Mouse (Mus musculus): ENCODE measurements at regions not wholly inside any gene's neighbourhood (a gene's known extent, or its start where the extent isn't known, plus 50 kb on each side); places are given as distances from the start of the nearest gene placed in this dataset.

DNA sequence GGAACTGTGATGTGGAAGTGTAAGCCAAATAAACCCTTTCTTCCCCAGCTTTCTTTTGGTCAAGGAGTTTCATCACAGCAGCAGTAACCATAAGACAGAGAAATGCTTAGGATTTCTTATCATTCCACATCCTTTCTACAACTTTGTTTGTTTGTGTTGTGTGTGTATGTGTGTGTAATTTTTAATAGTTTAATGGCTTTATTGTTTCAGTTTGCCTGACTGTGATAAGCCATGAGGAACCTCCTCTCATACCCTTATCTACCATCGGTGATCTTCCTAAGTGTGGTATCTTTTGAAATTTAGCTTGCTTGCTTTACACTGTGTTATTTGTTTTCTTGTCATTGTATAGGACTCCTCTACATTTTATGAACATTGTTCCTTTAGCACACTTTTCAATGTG is 970.6 kb upstream of the Lrrc6 start:
- no peak for ATAC-seq (ENCODE audit: poor library complexity, severe bottlenecking)

DNA sequence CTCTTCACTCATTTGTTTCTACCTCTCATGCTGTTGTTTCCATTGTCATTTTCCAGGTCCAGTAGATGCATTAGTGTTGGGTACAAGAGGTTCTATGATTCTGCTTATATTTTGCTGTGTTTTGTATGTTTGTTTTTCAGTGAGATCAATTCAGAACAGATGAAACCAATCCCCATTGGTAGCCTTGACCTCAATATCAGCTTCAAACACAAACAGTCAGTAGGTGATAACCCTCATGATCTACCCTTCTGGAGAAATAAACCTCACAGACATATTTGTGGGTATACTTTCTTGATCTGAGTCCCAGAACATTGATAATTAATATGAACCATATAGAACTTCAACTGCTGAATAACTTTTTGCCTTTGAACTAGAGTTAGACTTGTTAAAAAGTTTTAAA is 969.3 kb upstream of the Lrrc6 start:
- no peak for ATAC-seq (ENCODE audit: poor library complexity, severe bottlenecking)

DNA sequence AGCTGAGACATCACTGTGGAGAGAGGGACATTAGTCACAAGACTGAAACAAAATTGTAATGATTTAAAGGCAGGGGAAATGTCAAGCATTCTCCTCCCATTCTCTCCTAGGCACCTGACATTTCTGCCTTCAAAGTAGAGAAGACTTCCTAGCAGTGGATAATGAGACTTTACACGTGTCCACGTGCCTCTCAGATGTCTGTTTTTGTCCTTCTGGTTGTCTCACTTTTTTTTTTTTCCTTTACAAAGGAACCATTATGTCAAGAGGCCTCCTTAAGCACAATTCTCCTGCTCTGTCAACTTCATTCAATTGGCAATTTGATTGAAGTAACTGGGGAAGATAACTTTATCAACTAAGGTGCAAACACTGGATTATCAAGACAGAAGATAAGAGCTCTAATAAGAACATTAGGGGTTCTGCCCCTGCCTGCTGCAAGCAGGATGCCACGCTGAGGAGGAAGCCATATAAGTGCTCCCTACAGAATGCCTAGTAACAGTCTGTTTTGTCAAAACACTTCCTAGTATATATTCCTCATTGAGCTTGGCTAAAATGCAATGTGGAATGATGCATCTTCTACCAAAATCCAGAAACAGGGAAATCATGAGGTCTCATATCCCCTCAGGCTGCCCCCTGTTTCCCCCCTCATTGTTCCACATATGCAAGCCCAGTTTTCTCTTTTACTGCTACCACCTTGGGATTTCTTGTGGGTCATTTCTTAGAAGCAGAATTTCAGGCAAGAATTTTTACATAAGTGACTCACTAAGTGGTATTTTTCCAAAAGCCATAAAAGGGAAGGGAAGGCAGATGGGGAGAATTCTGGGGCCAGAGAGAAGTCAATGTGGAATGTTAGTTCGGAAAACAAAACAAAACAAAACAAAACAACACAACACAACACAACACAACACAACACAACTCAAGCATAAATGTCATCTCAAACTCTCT is 967.0 kb upstream of the Lrrc6 start:
- ATAC-seq (ENCODE audit: poor library complexity, severe bottlenecking), result no peak

DNA sequence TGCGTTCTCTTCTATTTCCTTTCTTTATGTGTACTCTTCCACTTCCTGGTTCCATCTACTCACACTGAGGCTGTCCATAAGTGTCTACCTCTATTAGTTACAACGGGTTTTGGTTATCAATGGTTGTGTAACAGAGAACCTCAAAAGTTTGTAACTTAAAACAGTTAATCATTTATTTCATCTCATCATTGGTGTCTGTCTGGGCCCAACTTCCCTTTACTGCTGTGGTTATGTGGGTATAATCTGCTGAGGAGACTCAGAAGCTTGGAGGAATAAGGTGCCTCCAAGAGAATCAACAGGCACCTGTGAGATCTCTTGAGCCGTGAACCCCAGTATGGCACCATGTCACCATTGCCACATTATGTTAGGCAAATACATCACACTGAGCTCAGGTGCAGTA is 962.2 kb upstream of the Lrrc6 start:
- ATAC-seq (ENCODE audit: poor library complexity, severe bottlenecking), result peak; percentile 68

DNA sequence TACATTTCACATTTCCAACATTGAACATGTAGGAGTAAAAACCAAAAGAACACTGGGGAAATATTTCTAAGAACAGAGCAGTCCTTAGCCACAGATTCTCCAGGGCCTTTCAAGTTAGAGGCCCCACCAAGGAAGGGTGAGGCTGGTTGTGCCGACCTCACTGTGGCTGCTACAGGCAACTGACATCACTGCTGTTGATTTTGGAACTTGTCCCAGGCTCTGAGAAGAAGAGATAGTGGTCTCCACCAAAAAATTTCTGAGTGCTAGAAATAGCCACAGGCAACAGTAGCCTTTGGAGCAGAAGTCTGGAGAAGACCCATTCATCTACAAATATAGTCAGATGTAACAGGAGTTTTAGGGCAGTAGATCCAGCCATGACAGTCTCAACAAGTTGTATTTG is 959.7 kb upstream of the Lrrc6 start:
- no peak for ATAC-seq (ENCODE audit: poor library complexity, severe bottlenecking)

DNA sequence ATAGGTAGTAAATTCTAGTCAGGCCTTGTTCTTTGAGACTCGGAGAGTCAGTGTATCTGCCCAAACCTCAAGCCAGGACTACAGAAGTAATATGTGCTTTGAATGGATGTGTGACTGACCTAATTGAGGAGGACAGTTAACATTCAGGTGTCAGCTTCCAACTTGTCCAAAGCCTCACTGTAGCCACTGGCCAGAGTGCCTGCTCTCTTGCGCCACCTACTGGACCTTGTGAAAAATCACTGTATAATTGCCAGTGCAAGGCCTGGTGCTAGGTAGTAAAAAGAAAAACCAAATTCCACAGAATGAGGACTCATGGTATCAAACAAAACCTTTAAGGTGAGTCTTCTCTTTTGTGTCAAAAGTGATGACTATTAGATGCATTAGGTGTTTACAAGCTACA is 933.6 kb upstream of the Lrrc6 start:
- ATAC-seq (ENCODE audit: poor library complexity, severe bottlenecking), result peak; percentile 93

DNA sequence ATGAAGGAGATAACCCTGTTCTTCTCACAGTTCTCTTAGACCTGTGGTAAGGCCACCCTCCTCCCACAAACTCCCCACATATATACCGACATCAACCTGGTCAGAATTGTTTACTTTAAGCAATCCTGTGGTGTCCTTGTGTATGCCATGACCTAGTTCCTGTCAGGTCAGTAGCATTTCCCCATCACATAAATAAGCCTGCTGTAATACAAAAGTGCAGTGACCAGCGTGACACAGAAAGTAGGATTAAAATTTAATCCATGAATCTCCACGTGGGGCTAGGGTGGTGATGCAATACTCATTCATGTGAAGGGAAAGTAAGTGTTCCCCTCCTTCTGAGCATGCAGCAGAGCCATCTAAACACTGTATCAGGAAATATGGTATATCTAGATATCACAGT is 923.2 kb upstream of the Lrrc6 start:
- ATAC-seq (ENCODE audit: poor library complexity, severe bottlenecking), result peak; percentile 89

DNA sequence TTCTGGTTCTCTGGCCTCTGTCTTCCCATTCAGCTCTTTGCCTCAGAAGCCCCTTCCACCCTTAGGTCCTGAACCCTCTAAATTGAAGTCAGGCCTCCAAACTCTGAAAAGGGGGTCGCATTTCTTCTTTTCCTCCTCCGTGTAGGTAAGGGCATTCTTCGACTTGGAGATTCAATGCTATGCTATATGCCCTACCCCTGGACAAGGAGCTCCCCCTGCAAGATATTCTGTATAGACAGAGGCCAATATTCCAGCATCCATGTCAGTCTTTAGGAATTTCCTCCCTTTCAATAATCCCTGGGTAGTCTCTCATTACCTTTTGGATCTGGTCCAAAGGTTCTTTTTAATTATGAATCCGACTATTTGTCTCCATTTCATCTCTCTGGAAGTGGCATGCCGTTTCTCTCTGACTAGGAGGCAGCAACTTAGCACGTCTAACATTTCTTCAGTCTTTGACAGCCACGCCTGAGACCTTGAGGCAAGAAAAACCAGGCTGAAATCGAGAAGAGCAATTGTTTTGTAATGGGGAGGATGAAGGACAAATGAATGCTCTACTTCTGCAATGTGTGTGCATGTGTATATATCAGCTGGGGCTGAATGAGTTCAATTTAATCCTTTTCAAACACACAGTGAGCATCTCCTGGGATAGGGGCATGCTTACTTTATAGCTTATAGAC is 921.7 kb upstream of the Lrrc6 start:
- ATAC-seq (ENCODE audit: poor library complexity, severe bottlenecking), result no peak

DNA sequence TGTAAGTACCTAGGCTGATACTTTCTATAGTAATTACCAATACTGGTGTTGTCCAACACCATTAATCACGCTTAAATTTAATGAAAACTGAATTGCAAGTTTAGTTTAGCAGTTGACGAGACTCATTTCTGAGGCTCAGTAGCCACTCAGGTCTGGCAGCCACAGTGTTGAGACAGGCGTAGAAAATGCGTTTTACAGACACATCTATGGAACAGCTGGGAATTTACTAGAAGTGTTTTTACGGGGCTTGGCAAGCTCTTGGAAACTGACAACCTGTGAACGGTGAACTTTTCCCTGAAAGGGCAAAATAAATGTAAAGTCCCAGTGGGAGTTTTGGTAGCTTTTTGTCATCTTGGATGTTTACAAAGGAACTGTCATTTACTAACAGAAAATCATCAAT is 920.1 kb upstream of the Lrrc6 start:
- ATAC-seq (ENCODE audit: poor library complexity, severe bottlenecking), result no peak

DNA sequence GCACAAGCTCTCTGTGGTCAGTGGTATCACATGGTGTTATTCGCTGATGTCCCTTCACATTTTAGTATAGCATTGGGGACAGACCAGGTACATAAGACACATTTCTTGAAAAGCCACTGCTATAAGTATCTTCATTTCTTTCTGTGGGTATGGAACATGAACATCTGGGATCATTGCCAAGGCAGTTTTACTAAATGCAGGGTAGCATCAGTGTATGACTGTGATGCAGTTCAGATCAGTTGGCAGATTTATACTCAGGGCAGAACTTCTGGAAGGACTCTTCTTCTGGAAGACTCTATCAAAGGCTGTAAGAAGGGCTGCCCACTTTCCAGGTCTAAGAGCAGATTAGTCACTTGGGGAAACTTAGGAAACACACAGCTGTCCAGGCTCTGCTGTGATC is 919.0 kb upstream of the Lrrc6 start:
- no peak for ATAC-seq (ENCODE audit: poor library complexity, severe bottlenecking)

DNA sequence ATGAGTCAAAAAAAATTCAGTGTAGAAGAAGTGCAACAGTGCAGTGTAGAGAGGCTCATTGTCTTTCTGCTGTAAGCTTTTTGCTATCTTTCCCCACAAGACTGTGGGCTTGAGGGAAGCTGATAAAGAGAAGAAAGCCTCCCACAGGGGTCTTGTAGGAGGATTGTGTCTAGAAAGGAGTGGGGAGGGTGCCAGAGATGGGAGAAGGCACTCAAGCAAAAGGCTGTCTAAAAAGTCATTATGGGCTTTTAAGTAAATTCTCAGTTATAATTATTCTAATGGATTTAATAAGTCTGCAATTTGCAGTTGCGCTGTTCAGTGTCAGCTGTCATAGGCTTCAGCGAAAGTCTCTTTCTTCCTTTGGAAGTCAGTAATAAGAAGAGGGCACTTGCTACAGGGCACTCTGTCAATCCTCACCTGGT is 917.0 kb upstream of the Lrrc6 start:
- no peak for ATAC-seq (ENCODE audit: poor library complexity, severe bottlenecking)

DNA sequence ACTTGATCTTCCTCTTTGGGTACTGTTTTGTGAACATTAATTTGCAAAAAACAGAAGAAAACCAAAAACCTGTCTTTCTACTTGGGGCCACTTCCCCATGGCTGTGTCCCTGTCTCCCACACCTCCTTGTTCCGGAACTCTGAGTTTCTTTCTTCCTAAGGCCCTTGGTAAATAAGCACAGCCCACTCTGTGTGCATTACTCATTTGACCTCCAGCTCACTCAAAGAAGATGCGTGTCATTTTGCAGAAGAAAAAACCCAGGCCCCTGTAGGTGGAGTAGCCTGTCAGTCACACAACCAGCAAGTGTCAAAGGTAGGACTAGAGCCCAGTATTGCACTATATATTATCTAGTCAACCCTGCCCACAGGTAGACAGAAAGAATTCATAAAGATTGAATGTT is 915.1 kb upstream of the Lrrc6 start:
- peak; percentile 64 for ATAC-seq (ENCODE audit: poor library complexity, severe bottlenecking)

DNA sequence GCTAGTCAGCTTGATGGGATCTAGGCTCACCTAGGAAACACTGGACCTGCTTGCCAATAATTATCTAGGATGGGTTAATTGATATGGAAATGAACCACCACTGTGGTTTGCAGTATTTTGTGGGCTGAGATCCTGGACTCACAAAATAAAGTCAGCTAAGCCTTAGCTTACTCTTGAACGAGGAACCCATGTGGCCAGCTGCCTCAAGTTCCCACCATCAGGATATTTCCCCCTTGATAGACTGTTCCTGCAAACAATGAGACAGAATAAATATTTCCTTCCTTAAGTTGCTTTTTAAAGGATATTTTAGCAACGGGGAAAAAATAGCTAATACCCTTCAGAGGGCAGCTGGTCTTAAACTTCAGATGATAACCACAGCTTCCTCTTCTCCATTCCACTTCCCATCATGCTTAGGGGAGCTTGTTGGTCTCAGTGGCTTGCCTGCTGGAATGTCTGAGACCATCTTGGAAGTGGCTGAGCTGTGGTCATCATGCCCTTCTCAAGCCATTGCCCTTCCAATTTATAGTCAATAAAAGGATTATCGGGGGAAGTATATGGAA is 913.7 kb upstream of the Lrrc6 start:
- peak; percentile 60 for ATAC-seq (ENCODE audit: poor library complexity, severe bottlenecking)

DNA sequence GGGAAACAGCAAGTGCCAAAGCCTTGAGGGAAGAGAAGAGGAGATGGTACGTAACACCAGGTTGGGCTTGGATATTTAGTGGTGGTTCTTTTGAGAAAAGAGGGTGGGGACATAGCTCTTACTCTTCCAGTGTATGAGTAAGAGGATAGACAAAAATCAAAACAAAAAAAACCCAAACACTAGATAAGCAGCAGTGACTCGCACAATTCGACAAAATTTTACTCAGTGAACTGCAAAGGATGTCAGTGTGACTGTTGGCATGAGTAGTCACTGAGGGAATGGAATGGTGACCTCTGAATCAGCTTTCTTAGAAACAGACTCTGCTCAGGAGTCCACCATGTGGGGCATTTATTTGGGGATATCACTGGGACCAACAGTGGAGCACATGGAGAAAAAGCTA is 912.9 kb upstream of the Lrrc6 start:
- no peak for ATAC-seq (ENCODE audit: poor library complexity, severe bottlenecking)

DNA sequence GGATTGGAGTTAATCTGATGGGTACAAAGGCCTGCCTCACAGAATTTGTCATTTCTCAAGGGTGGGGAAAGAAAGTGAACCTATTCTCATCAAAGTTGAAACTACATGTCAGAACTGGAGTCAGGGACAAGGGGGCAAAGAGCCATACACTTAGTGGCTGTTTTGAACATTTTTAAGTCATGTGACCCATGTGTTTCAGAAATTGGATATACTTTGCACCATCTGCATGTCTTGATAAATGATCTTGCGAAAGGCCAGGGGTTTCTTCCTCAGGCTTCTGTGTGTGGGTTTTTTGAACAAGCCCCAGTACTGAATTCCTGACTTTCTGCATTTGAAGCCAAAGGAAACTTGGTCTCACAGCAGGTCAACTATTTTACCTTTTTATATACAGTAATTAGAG is 911.7 kb upstream of the Lrrc6 start:
- no peak for ATAC-seq (ENCODE audit: poor library complexity, severe bottlenecking)

DNA sequence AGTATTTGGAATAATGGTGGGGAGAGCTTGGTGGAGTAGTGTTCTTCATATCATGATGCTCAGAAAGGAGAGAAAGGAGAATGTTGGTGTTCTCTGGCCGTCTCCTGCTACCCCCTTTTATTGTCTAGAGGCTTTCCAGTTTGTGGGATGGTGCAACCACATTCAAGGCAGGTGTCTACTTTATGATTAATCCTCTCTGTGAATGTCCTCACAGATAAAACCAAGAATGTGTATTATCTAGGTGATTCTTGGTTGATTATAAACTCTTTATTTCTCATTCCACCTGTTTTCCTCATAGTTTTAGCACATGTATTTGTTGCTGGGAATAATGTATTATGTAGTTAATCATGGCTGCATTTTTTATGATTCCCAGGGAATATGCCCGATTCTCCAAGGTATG is 910.9 kb upstream of the Lrrc6 start:
- ATAC-seq (ENCODE audit: poor library complexity, severe bottlenecking), result no peak

DNA sequence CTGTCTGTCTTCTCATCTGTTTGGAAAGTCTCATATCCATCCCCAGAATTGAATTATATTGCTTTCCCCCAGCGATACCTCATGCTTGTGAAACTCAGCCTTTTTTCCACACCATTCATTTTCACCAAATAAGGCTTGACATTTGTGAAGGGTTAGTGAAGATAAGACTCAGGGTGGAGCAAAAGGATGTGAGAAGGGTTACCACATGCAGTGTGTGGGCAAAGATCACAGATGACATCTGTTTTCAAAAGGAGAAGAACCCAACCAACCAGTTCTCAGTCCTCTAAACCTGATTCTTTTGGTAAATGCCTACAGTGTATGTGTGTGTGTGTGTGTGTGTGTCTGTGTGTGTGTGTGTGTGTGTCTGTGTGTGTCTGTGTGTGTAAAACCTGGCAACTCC is 909.3 kb upstream of the Lrrc6 start:
- ATAC-seq (ENCODE audit: poor library complexity, severe bottlenecking), result peak; percentile 83

DNA sequence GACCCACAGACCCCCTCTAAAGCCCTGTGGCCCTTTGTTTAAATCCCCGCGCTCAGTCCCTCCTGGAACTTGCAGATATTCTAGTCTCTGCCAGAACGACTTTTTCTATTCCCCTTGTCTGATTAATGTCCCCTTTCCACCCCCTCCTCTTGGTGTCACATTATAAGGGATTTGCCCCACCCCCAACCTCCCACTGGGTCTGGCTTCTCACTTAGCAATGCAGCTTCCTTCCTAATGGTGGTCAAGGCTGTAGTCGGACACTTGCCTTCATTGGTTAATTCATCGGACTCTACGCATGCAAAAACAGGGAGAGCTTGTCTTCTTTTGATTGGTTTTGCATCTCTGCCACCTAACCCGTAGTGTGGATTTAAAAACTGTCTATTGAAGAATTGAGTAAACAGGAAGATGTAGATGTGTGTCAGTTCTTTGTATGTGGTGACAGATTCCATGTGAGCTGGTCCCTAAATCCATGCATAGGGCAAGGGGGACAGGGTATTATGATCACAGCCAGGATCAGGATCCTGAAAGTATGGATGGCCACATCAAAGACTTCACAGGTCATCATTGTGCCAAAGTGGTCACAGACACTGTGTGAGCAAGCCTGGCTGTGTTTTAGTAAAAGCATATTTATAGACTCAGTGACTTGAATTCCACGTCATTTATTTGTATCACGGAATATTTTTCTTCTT is 908.3 kb upstream of the Lrrc6 start:
- ATAC-seq (ENCODE audit: poor library complexity, severe bottlenecking), result no peak

DNA sequence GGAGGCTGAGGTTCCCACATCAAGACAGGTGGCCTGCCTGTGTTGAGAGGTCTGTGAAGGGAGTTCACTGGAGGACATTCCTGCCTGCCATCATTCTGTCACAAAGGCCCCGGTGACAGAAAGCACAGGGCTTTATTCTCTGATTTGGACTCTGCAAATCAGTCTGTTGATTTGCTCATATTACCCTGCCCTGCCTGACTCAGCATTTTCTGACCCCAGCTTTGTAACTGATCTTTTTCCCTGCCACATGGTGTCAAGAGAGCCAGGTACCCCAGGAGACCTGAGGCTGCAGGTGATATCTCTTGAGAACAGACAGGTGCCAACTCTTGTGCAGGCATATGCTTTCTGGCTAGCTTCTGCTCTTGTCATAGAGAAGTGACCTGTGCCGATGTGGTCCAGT is 906.5 kb upstream of the Lrrc6 start:
- no peak for ATAC-seq (ENCODE audit: poor library complexity, severe bottlenecking)

DNA sequence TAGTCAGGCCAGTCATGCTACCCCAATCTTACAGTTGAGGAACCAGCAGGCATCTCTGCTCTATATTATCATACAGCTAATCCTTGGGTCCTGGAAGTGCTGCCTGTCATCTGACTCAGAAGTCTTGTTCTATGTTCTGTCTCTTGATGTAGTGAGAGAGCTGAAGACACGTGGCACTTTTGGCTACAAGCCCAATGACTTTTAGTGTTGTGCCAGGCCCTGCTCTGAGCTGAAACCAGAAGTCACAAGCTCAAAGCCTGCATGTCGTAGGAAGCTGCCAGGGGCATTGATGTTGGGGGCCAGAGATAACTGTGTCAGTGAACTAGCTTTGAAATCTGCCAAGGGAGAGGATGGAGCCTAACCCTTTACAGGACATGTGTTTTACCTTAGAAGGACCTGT is 904.8 kb upstream of the Lrrc6 start:
- ATAC-seq (ENCODE audit: poor library complexity, severe bottlenecking), result no peak

DNA sequence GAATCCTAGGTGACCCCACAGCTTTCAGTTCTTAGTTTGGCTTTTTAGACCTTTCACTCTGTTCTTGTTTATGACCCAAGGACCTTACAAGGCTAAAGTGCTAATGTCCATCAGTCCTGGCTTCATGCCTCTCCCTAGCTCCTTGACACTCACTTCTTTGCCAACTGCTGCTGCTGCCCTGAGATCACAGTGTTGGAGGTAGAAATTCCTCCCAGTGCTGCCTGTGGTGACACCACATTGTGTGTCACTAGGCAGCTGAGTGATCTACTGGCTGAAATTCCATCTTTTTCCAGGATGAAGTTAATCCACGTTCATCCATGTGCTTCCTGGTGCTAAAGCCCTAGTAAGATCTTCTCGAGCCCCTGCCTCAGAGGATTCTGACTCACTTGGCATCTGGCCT is 904.3 kb upstream of the Lrrc6 start:
- ATAC-seq (ENCODE audit: poor library complexity, severe bottlenecking), result no peak

DNA sequence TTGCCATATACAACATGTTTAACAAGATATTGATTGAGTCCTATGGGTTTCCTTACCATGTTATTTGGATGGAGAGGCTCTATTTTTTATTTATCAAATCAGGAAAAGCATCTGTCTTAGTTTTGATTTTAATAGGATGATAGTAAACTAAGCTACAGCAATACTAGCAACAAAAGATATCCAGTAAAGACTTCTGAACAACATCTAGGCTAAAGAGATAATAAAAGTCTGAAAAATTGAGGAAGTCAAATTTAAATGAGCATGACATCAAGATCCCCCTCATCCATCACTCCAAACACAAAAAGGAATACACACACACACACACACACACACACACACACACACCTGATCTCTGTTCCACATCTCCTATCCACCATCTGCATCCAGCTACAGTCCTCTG is 901.6 kb upstream of the Lrrc6 start:
- ATAC-seq (ENCODE audit: poor library complexity, severe bottlenecking), result no peak
